Mouse (Mus musculus): ENCODE measurements around the gene Arpc5. TPM values are rescaled to one million over a fixed set of nuclear protein-coding genes. Genes with fewer than 3 reads are reported as not detected.
"Not testable (repeated sequence)": the region's sequence is repeated elsewhere in the genome, so short reads cannot be mapped to it uniquely, and the experiment has no call there.

Arpc5 gene
- polyA plus RNA-seq, 1 experiment from 2014 or later = 131 TPM

DNA sequence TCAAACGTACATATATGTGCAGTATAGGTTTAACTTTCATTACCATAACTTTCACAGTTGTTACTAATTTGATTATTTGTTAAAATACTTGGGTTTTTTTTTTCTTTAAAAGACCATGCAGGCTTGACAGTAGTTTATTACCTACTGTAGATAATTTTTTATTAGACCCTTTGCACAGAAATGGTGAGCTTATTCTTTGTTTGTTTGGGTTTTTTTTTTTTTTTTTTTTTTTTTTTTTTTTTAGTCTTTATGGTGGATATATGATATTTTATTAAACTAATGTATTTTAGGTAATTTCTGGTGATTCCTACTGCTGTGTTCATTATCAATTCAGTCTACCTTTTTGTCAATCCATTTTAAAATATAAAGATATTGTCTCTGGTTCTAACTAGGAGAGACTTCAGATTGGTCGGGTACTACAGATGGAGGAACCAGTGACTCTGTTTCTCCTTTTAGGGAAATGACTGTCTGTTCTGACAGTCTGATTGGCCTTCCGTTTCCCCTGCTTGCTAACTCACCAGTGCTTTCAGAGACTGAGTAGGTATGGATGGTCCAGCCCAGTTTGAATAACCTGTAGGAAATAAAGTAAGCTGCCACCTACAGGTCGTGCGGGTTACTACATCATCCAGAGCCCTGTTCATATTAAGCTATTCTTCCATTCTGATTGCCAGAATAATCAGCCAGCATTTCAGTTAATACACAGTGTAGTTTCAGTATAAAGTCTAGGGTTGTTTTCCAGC is 1.6 kb downstream of the Arpc5 start:
- peaks cover 17% of the 10 kb centered on the region for H3K36me3 ChIP-seq (ENCODE audit: control insufficient read depth, insufficient read depth)
- peak overlapping the region; percentile 37; the same call in 1 of the 2 replicates for H3K4me3 ChIP-seq (ENCODE audit: low read depth, low read length)
- WGBS (ENCODE audit: insufficient replicate concordance) = 2% methylated on average over 5 of the region's 5 CpGs
- no peaks in the 10 kb centered on the region for H3K9me3 ChIP-seq (replicated peaks; ENCODE audit: control insufficient read depth, low read length)
- H3K4me1 ChIP-seq (ENCODE audit: control insufficient read depth, low read depth, low read length) = peaks cover 7% of the 10 kb centered on the region
- H3K9ac ChIP-seq (ENCODE audit: low read depth, low read length) = no peak overlapping the region
- ATAC-seq (ENCODE audit: low read depth) = peak; percentile 56
- peaks cover 13% of the 10 kb centered on the region for H3K27me3 ChIP-seq (ENCODE audit: control insufficient read depth, insufficient read depth, low read depth, low read length)
- 0 out of 2 replicates have a peak overlapping the region, but pooled peaks have one; percentile 48 for H3K27ac ChIP-seq (ENCODE audit: low read length)
- H3K4me2 ChIP-seq (ENCODE audit: low read depth, low read length) = peak overlapping the region; percentile 95

- no peak overlapping the region for H3K4me2 ChIP-seq (ENCODE audit: low read depth, low read length)
- no peak overlapping the region for H3K4me3 ChIP-seq (ENCODE audit: low read depth, low read length)
- peaks cover 2% of the 10 kb centered on the region for H3K27me3 ChIP-seq (ENCODE audit: control insufficient read depth, insufficient read depth, low read depth, low read length)
- no peaks in the 10 kb centered on the region for H3K9me3 ChIP-seq (replicated peaks; ENCODE audit: control insufficient read depth, low read length)
- 77% methylated on average over 9 of the region's 9 CpGs for WGBS (ENCODE audit: insufficient replicate concordance)
- H3K36me3 ChIP-seq (ENCODE audit: control insufficient read depth, insufficient read depth) = peaks cover 27% of the 10 kb centered on the region
- H3K9ac ChIP-seq (ENCODE audit: low read depth, low read length) = no peak overlapping the region
- peaks cover 3% of the 10 kb centered on the region for H3K4me1 ChIP-seq (ENCODE audit: control insufficient read depth, low read depth, low read length)
- no peak overlapping the region for H3K27ac ChIP-seq (ENCODE audit: low read length)
- ATAC-seq (ENCODE audit: low read depth) = no peak
Measured at GRCm38 (mm10) chr1:152771016-152771415, 4.7 kb downstream of the Arpc5 start.

GRCm38 (mm10) chr1:152774601-152775000 is 8.3 kb downstream of the Arpc5 start:
- H3K4me1 ChIP-seq (ENCODE audit: control insufficient read depth, low read depth, low read length); H3K9ac ChIP-seq (ENCODE audit: low read depth, low read length); H3K4me2 ChIP-seq (ENCODE audit: low read depth, low read length); H3K27ac ChIP-seq (ENCODE audit: low read length); ATAC-seq (ENCODE audit: low read depth); H3K9me3 ChIP-seq (replicated peaks; ENCODE audit: control insufficient read depth, low read length); H3K27me3 ChIP-seq (ENCODE audit: control insufficient read depth, insufficient read depth, low read depth, low read length); H3K4me3 ChIP-seq (ENCODE audit: low read depth, low read length): not testable (repeated sequence)
- WGBS (ENCODE audit: insufficient replicate concordance) = 73% methylated on average over 3 of the region's 3 CpGs
- peaks cover 27% of the 10 kb centered on the region for H3K36me3 ChIP-seq (ENCODE audit: control insufficient read depth, insufficient read depth)

GRCm38 (mm10) chr1:152779071-152779737 is 12.9 kb downstream of the Arpc5 start:
- H3K4me3 ChIP-seq (ENCODE audit: low read depth, low read length) = no peak overlapping the region
- WGBS (ENCODE audit: insufficient replicate concordance) = 20% methylated on average over 10 of the region's 10 CpGs

GRCm38 (mm10) chr1:152784620-152785019 is 18.3 kb downstream of the Arpc5 start:
- no peak for ATAC-seq (ENCODE audit: low read depth)
- Histone ChIP-seq H3K36me3 (ENCODE audit: control insufficient read depth, insufficient read depth) (no peaks in the 10 kb centered on the region), H3K9ac (ENCODE audit: low read depth, low read length) (no peak overlapping the region), H3K27me3 (ENCODE audit: control insufficient read depth, insufficient read depth, low read depth, low read length) (no peaks in the 10 kb centered on the region), H3K27ac (ENCODE audit: low read length) (no peak overlapping the region), H3K4me3 (ENCODE audit: low read depth, low read length) (no peak overlapping the region), H3K4me1 (ENCODE audit: control insufficient read depth, low read depth, low read length) (no peaks in the 10 kb centered on the region; the same call in 1 of the 2 replicates), H3K4me2 (ENCODE audit: low read depth, low read length) (no peak overlapping the region), H3K9me3 (replicated peaks; ENCODE audit: control insufficient read depth, low read length) (no peaks in the 10 kb centered on the region)
- WGBS (ENCODE audit: insufficient replicate concordance) = 89% methylated on average over 8 of the region's 8 CpGs

More at GRCm38 (mm10) chr1:152779071-152779737, 12.9 kb downstream of the Arpc5 start:
- Histone ChIP-seq H3K27ac (ENCODE audit: low read length) (no peak overlapping the region), H3K4me2 (ENCODE audit: low read depth, low read length) (peak overlapping the region; percentile 11; the same call in 1 of the 2 replicates), H3K4me1 (ENCODE audit: control insufficient read depth, low read depth, low read length) (no peaks in the 10 kb centered on the region), H3K9me3 (replicated peaks; ENCODE audit: control insufficient read depth, low read length) (no peaks in the 10 kb centered on the region), H3K36me3 (ENCODE audit: control insufficient read depth, insufficient read depth) (peaks cover 6% of the 10 kb centered on the region), H3K9ac (ENCODE audit: low read depth, low read length) (no peak overlapping the region), H3K27me3 (ENCODE audit: control insufficient read depth, insufficient read depth, low read depth, low read length) (no peaks in the 10 kb centered on the region)
- peak; percentile 66 for ATAC-seq (ENCODE audit: low read depth)

DNA sequence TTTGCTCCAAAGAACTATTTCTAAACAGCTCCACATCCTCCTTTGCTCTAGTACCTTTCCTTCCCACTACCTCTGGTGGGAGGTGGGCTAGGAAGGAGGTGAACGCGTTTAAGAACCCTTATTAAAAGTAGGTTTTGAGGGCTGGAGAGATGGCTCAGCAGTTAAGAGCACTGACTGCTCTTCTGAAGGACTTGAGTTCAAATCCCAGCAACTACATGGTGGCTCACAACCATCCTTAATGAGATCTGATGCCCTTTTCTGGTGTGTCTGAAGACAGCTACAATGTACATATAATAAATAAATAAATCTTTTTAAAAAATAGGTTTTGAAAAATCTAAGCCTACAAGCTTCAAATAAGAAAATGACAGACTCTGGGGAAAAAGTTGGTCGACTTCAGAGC is 19.1 kb downstream of the Arpc5 start:
- H3K36me3 ChIP-seq (ENCODE audit: control insufficient read depth, insufficient read depth); H3K4me2 ChIP-seq (ENCODE audit: low read depth, low read length); H3K4me1 ChIP-seq (ENCODE audit: control insufficient read depth, low read depth, low read length); ATAC-seq (ENCODE audit: low read depth); H3K27ac ChIP-seq (ENCODE audit: low read length); H3K27me3 ChIP-seq (ENCODE audit: control insufficient read depth, insufficient read depth, low read depth, low read length); H3K9ac ChIP-seq (ENCODE audit: low read depth, low read length); H3K4me3 ChIP-seq (ENCODE audit: low read depth, low read length); H3K9me3 ChIP-seq (replicated peaks; ENCODE audit: control insufficient read depth, low read length): not testable (repeated sequence)
- WGBS (ENCODE audit: insufficient replicate concordance) = 62% methylated on average over 3 of the region's 3 CpGs

- ATAC-seq (ENCODE audit: low read depth) = no peak
- Histone ChIP-seq H3K4me1 (ENCODE audit: control insufficient read depth, low read depth, low read length) (no peaks in the 10 kb centered on the region; the same call in 1 of the 2 replicates), H3K4me2 (ENCODE audit: low read depth, low read length) (no peak overlapping the region), H3K4me3 (ENCODE audit: low read depth, low read length) (no peak overlapping the region), H3K9me3 (replicated peaks; ENCODE audit: control insufficient read depth, low read length) (no peaks in the 10 kb centered on the region), H3K36me3 (ENCODE audit: control insufficient read depth, insufficient read depth) (no peaks in the 10 kb centered on the region), H3K9ac (ENCODE audit: low read depth, low read length) (no peak overlapping the region), H3K27me3 (ENCODE audit: control insufficient read depth, insufficient read depth, low read depth, low read length) (no peaks in the 10 kb centered on the region), H3K27ac (ENCODE audit: low read length) (no peak overlapping the region; the same call in 1 of the 2 replicates)
- WGBS (ENCODE audit: insufficient replicate concordance) = 53% methylated on average over 4 of the region's 4 CpGs
Measured at GRCm38 (mm10) chr1:152786953-152787352, 20.6 kb downstream of the Arpc5 start.

- H3K27ac ChIP-seq (ENCODE audit: low read length) = no peak overlapping the region
- ATAC-seq (ENCODE audit: low read depth) = no peak
- H3K36me3 ChIP-seq (ENCODE audit: control insufficient read depth, insufficient read depth) = no peaks in the 10 kb centered on the region
- no peak overlapping the region for H3K4me3 ChIP-seq (ENCODE audit: low read depth, low read length)
- H3K4me2 ChIP-seq (ENCODE audit: low read depth, low read length) = no peak overlapping the region
- no peaks in the 10 kb centered on the region for H3K9me3 ChIP-seq (replicated peaks; ENCODE audit: control insufficient read depth, low read length)
- no peaks in the 10 kb centered on the region for H3K27me3 ChIP-seq (ENCODE audit: control insufficient read depth, insufficient read depth, low read depth, low read length)
- WGBS (ENCODE audit: insufficient replicate concordance) = 46% methylated on average over 4 of the region's 4 CpGs
- no peaks in the 10 kb centered on the region; the same call in 1 of the 2 replicates for H3K4me1 ChIP-seq (ENCODE audit: control insufficient read depth, low read depth, low read length)
- H3K9ac ChIP-seq (ENCODE audit: low read depth, low read length) = no peak overlapping the region
Measured at GRCm38 (mm10) chr1:152788121-152788660, 21.8 kb downstream of the Arpc5 start.

- 17% methylated on average over 12 of the region's 12 CpGs for WGBS (ENCODE audit: insufficient replicate concordance)
- H3K4me2 ChIP-seq (ENCODE audit: low read depth, low read length) = no peak overlapping the region
- H3K4me1 ChIP-seq (ENCODE audit: control insufficient read depth, low read depth, low read length) = no peaks in the 10 kb centered on the region; the same call in 1 of the 2 replicates
Measured at GRCm38 (mm10) chr1:152790254-152790653, 23.9 kb downstream of the Arpc5 start.

More at GRCm38 (mm10) chr1:152790254-152790653, 23.9 kb downstream of the Arpc5 start:
- no peak overlapping the region for H3K27ac ChIP-seq (ENCODE audit: low read length)
- no peak for ATAC-seq (ENCODE audit: low read depth)
- H3K27me3 ChIP-seq (ENCODE audit: control insufficient read depth, insufficient read depth, low read depth, low read length) = no peaks in the 10 kb centered on the region
- H3K9ac ChIP-seq (ENCODE audit: low read depth, low read length) = no peak overlapping the region
- H3K9me3 ChIP-seq (replicated peaks; ENCODE audit: control insufficient read depth, low read length) = no peaks in the 10 kb centered on the region
- no peaks in the 10 kb centered on the region for H3K36me3 ChIP-seq (ENCODE audit: control insufficient read depth, insufficient read depth)
- H3K4me3 ChIP-seq (ENCODE audit: low read depth, low read length) = no peak overlapping the region
